Mouse (Mus musculus) lung, postnatal 25 days (tissue): ENCODE measurements around the gene Pink1.
A peak's percentile ranks its signal among the peaks of the same experiment; 100 is the strongest.
"Not testable (repeated sequence)": the region's sequence is repeated elsewhere in the genome, so short reads cannot be mapped to it uniquely, and the experiment has no call there.

ENCODE experiments used
- DNase-seq: peaks from one replicate; pipeline ENCODE4 v3.0.0; 2022; ENCODE audit warnings: low spot score

Pink1 gene

DNA sequence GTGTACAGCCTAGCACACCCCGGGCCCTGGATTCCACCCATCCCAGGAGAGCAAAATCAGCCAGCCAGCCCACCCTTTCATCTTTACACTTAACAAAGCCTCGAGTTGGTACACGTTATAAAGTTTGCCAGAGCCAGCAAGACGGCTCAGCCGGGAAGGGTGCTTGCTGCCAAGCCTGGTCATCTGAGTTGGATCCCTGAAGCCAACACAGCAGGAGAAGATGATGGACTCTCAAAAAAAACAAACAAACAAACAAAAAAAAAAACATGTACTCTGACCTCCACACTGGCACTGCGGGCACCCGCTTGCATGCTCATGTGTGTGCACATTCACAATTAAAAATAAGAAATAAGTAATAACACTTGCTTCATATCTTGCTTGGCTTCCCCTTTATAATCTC is 15.9 kb upstream of the Pink1 start:
- no peak for DNase-seq

DNA sequence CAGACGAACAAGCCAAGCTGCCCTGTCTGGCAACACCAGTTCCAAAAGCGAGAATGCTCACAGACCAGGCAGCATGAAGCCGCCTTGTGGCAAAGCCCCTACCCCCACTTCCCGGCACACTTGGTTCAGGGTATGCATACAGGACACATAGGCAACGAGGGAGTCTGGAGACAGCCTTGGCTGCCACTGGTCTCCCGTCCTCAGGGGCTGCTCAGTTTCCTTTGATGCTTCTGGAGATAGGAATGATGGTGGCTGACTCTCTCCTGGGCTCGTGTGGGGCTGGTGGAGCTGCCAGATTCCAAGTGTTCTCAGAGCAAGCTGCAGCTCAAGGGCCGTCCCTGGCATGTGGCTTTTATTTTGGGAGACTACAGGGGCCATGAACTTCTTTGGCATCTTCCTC is 15.3 kb upstream of the Pink1 start:
- no peak for DNase-seq

DNA sequence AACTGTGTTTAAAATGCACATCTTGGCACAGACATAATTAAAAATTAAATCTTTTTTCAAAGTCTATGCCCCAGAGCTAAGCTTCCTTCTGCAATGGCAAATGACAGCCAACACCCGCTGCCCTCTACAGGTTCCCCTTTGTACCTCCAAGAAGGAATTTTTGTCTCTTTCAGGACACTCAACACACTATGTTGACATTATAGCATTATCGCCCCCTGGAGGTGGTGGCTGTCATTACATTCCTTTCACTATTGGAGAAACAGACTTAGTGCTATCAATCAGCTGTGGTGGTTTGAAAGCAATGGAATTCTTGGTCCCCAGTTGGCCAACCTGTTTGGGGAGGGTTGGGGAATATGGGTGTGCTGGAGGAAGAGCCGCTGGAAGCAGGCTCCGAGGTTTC is 13.9 kb upstream of the Pink1 start:
- peak; percentile 48 for DNase-seq

DNA sequence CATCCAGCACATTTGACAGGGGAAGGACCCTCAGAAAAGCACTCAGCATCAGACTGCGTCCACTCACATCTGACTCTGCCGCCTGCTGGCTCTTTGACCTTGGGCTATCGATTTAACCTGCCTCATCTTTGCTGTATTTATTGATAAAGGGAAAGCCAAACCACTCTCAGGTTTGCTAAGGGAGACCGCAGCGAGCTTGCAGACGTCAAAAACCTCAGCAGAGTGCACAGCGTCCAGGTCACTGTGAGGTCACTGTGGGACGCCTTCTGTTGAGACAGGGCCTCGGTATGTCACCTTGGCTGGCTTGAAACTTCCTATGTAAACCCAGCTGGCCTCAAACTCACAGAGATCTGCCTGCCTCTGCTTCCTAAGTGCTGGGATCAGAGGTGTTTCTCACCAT is 11.2 kb upstream of the Pink1 start:
- no peak for DNase-seq

- DNase-seq, result no peak
Observed at GRCm38 (mm10) chr4:138336876-138337275, 10.8 kb upstream of the Pink1 start.

- DNase-seq, result no peak
Observed at GRCm38 (mm10) chr4:138335648-138336047, 9.5 kb upstream of the Pink1 start.

DNA sequence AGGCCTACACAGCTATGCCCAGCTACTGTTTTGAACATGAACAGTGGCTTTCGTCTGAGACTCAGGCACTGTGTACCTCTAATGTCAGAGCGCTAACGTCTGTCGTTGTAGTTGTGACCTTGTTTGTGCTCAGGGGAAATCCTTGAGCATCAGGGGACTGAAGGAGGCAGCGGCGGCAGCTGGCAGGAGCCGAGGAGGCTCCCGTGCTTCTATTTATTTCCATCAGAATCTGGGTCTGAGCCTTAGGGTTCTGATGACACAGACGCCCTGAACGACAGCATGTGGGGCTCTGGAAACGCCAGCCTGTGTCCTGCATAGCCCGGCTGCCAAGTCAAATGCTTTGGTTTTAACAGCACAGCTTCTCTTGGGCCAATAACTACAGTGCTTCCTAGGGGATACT is 8.9 kb upstream of the Pink1 start:
- DNase-seq, result no peak

DNA sequence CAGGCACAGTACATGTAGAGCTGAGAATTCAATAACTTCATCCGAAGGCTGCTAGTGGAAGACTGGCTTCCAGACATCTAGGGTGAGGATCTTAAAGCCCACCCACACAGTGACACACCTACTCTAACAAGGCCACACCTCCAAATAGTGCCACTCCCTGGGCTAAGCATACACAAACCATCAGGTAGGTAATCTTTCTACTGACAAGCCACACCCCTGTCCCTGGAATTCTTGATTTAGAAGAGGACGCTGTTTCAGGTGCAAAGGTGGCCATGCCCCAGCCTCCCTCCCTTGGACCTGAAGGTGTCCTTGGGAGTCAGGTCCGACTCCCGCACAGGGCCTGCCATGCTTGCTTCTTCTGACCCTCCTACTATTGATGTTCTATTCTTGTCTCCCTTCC is 7.0 kb upstream of the Pink1 start:
- no peak for DNase-seq

DNA sequence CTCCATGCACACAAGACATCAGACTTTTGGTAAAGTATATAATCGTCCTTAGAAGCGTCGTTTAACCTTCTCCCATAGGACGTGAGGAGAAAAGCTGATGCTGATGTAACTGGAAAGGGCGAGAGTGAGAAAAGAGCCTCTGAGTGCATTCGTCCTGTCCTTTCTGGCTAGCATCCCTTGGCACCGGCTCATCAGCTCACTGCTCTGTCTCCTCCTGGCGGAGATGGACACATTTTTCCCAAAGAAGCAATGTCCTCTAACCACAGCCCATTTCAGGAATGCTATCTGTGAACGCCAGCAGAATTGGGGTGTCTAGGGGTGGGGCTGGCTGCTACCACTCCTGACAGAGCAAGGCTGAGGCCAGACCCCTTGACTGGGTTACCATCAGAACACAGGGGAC is 5.5 kb upstream of the Pink1 start:
- no peak for DNase-seq

DNA sequence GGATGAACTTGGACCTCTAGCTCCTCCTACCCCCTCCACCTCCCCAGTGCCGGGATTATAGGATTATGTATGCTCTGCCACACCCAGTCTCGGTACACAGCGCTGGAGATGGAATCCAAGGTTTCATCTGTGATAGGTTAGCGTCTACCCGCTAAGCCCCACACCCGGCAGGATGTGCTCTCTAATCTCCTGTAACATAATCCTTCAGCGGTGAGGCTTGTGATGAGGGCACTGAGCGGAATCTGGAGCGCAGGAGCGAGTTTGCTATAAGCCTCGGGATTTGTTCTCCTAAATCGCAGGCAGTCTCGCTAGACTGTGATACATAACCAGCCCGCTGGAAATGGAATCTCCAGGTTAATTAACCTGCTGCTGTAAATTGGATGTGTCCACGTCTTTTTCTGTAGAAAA is 4.2 kb upstream of the Pink1 start:
- no peak for DNase-seq

DNA sequence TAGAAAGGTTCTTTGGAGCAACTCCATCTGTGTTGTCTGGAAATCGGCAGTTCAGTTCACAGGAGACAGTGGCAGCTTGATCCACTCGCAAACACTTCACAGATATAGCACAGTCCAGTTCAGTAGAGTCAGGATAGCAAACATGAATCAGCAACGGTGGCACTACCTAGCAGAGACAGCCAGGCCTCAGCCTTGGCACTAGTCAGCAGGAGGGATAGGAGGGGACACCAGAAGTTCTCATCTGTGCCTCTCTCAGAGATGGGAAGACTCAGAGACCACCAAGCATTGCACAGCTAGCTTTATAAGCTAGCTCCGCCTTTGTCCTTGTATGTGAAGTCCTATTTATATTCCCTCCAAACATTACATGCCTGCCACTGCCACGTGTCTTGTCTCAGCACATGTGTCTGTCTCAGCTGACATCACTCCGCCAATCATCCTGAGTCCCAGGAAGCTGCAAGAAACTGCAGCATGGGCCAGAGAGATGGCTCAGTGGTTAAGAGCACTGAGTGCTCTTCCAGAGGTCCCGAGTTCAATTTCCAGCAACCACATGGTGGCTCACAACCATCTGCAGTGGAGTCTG is 1.9 kb upstream of the Pink1 start:
- DNase-seq, result no peak

GRCm38 (mm10) chr4:138327155-138327554 is 1.0 kb upstream of the Pink1 start:
- not testable (repeated sequence) for DNase-seq

DNA sequence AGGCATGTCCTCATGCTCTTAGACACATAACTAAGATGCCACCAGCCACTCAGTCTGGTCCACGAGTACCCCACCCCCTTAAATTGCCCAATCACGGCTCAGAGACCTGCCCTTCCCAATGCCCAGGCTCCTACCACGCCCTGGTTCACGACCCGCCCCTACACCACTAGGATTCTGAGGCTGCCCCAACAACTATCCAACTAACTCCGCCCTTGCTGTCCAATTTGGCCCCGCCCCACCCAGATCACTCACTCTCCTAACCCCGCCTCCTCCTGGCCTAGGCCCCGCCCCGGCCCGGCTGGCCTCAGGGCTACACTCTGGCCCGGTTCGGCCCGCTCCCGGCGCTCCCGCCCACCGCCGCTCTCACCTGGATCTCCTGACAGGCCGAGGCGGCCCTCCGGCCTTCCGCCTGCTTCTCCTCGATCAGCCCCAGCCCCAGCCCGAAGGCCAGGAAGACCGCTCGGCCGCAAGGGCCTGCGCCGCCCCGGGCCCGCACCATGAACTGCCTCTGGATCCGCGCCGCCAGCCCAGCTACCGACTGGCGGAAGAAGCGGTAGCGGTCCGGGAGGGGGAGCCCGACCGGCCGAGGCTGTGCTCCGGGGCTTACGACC is 536 bp downstream of the Pink1 start:
- peak; percentile 98 for DNase-seq

- DNase-seq, result no peak
Observed at GRCm38 (mm10) chr4:138324451-138324850, 1.7 kb downstream of the Pink1 start.

- DNase-seq, result no peak
Observed at GRCm38 (mm10) chr4:138323753-138324152, 2.4 kb downstream of the Pink1 start.

GRCm38 (mm10) chr4:138322692-138323091 is 3.4 kb downstream of the Pink1 start:
- DNase-seq, result no peak

GRCm38 (mm10) chr4:138321488-138321887 is 4.6 kb downstream of the Pink1 start:
- DNase-seq, result no peak

DNA sequence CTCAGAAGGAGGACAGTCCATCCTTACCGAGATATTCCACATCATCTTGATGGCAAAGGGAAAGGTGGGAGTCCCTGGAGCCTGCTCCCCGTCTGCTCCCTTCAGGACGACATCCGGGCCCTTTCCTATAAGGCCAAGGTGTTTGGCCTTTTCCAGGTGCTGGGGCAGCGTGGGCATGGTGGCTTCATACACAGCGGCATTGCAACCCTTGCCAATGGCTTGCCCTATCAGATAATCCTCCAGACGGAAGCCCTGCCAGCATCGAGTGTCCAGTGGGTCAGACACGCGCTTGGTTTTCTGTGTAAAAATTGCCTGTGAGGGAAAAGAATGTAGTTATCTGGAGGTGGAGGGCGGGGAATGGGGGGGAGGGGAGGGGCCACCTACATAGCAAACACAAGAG is 5.4 kb downstream of the Pink1 start:
- no peak for DNase-seq

DNA sequence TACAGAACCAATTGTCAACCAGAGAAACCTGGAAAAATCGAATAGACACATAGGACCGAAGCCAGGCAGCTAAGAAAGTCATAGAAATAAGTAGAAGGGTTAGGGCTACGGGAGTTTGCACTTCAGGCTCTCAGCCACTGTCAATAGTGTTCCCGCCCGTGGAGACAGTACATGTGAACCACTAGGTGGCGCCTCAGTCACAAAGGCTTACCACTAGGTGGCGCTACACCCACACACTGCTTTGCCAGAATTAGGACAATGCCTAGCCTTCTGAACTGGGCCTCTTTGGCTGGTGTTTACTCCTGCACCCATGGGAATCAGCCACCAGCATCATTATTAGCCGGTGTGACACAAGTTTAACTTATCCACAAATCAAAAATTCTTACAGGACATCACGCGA is 6.6 kb downstream of the Pink1 start:
- DNase-seq, result peak; percentile 86

GRCm38 (mm10) chr4:138318509-138319266 is 7.4 kb downstream of the Pink1 start:
- peak; percentile 40 for DNase-seq

DNA sequence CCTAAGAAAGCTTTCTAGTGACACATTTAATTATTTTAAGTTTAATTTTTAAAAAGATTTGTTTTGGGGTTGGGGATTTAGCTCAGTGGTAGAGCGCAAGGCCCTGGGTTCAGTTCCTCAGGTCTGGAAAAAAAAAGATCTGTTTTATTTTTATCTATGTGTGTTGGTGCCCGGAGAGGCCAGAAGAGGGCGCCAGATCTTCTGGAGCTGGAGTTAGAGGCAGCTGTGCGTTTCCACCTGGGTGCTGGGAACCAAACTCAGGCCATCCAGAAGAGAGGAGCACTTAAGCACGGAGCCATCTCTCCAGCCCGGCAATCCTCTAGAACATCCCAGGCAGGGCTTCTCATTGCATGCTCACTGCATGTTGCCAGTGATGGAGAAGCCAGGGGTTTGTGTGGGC is 9.7 kb downstream of the Pink1 start:
- no peak for DNase-seq

- no peak for DNase-seq
Observed at GRCm38 (mm10) chr4:138315781-138316180, 10.3 kb downstream of the Pink1 start.

DNA sequence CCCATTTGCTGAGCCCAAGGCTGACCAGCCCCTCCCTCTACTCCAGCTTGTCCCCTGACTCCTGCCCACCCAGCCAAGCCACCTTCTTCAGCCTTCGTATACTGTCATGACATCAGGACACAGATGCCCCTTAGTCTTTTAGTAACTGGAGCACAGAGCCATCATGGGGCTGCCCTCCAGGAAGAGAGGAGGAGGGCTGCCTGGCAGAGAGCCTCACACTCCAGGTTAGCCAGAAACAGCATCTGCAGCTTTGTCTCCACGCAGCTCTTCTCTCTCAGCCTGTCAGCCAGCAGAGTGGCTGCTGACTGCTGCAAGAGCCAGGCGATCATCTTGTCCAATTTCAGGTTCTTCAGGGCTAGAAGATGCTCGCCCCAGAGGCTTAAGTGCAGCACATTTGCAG is 12.3 kb downstream of the Pink1 start:
- DNase-seq, result no peak

DNA sequence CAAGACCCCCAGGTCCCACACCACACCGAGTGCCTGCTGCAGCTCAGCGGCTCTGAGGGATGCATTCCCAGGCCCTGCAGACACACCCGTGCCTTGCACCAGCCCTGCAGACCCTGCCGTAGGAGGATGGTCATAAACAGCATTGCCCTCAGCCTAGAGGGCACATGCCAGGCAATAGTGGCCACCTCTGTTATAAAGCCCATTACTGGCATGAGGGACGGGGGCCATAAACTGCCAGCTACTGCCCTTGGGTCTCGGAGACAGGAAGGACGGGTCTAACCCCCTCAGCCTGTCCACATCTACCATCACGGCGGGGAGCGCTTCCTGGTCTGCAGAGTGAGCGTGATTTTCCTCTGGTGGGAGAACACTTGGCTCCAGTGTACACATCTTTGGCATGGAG is 13.1 kb downstream of the Pink1 start:
- no peak for DNase-seq
